Mouse (Mus musculus) intestine, embryonic 15.5 days (tissue): ENCODE results near the gene Nckap1l. TPM values are rescaled to one million over a fixed set of nuclear protein-coding genes. Genes with fewer than 3 reads are reported as not detected.
A peak's percentile ranks its signal among the peaks of the same experiment; 100 is the strongest.

Experiments used
- ATAC-seq: fragments of 200-750 bp; cut with Nextera tagmentation; 2 replicates; pipeline ENCODE4 v1.8.0; 2017; ENCODE audit warnings: moderate TSS enrichment, moderate library complexity
- H3K27ac ChIP-seq: fragments of 300-500 bp; sonication (generic); 2 replicates; pipeline ENCODE4 v1.5.1; 2015; ENCODE audit warnings: mild to moderate bottlenecking, inconsistent platforms
- H3K27me3 ChIP-seq: fragments of 300-500 bp; sonication (generic); replicated peaks from 2 replicates; pipeline ENCODE4 v1.6.1; 2015; ENCODE audit warnings: inconsistent platforms
- H3K36me3 ChIP-seq: fragments of 300-500 bp; sonication (generic); 2 replicates; pipeline ENCODE4 v1.6.1; 2015; ENCODE audit warnings: inconsistent platforms
- H3K4me1 ChIP-seq: fragments of 300-500 bp; sonication (generic); replicated peaks from 2 replicates; pipeline ENCODE4 v1.6.1; 2015; ENCODE audit warnings: inconsistent platforms
- H3K4me2 ChIP-seq: fragments of 300-500 bp; sonication (generic); replicated peaks from 2 replicates; pipeline ENCODE4 v1.6.1; 2015; ENCODE audit warnings: mild to moderate bottlenecking, inconsistent platforms
- H3K4me3 ChIP-seq: fragments of 300-500 bp; sonication (generic); replicated peaks from 2 replicates; pipeline ENCODE4 v1.5.1; 2015; ENCODE audit warnings: inconsistent platforms
- H3K9ac ChIP-seq: fragments of 300-500 bp; sonication (generic); 2 replicates; pipeline ENCODE4 v1.6.1; 2015; ENCODE audit warnings: inconsistent platforms
- H3K9me3 ChIP-seq: fragments of 300-500 bp; sonication (generic); 2 replicates; pipeline ENCODE4 v1.6.1; 2016; ENCODE audit warnings: inconsistent platforms
- WGBS: fragments of 180-500 bp; shearing (Covaris S2); methylation state at CpG from one replicate; pipeline ENCODE4 v1.1.7; 2015; 5-methylcytosine and 5-hydroxymethylcytosine counted together
- polyA plus RNA-seq: library from polyadenylated mRNA; unstranded; fragments of >200 nt; fragmentation: Nextera tagmentation; extraction: Ambion mirVana; gene quantifications from 2 replicates; pipeline ENCODE4 v1.2.1, GENCODE M21; 2015

Gene Nckap1l
- polyA plus RNA-seq, 1 experiment from 2014 or later, result 3.2 TPM

DNA sequence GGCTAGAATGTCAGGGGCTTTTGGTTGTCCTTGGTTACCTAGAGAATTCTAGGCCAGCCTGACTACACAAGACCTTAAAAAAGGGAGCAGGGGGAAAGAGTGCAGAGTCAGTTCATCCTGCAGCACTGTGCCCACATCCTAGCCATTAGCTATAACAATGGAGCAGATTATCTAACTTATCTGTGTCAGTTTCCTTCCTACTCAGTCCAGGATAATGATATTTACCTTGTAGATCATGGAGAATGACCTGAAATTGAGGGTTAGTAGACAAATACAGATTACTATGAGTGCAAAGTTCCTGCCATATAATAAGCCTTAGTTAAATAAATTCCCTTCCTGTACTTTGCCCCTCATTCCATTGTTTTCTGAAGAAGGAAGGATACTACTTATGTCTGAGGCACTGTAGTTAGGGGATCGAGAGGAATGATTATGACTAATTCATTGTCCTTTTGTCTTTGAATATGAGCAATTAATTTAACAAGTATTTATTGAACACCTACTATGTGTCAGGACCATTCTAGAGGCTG is 25.5 kb downstream of the Nckap1l start:
- peak; percentile 92 for ATAC-seq

DNA sequence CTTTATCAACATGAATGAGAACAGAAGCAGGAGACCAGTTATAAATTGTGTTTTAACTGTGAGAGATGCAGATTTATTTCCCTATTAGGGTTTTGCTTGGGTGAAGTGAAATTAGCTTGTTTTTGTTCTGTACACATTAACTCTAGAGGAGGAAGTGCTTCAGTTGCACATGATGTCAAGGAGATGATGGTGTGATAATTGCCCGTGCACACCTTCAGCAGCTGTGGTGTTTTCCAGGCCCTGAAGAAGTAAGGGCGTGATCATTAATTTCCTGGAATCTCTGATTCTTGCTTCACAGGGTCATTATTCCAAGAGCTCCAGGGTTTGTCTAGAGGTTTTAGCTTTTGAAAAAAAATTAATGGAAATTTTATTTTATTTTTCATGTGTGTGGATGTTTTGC is 26.5 kb downstream of the Nckap1l start:
- Histone ChIP-seq H3K4me3 (no peak overlapping the region), H3K27ac (no peak overlapping the region)
- peak; percentile 48; the same call in 1 of the 2 replicates for ATAC-seq

More for the DNA sequence above, 25.5 kb downstream of the Nckap1l start:
- H3K27me3 ChIP-seq, result no peaks in the 10 kb centered on the region
- H3K4me2 ChIP-seq, result no peak overlapping the region
- H3K9ac ChIP-seq, result no peak overlapping the region
- no peaks in the 10 kb centered on the region for H3K9me3 ChIP-seq
- 52% methylated on average over 1 of the region's 1 CpGs for WGBS
- no peak overlapping the region for H3K27ac ChIP-seq
- no peak overlapping the region for H3K4me3 ChIP-seq
- H3K4me1 ChIP-seq, result no peaks in the 10 kb centered on the region
- H3K36me3 ChIP-seq, result no peaks in the 10 kb centered on the region

DNA sequence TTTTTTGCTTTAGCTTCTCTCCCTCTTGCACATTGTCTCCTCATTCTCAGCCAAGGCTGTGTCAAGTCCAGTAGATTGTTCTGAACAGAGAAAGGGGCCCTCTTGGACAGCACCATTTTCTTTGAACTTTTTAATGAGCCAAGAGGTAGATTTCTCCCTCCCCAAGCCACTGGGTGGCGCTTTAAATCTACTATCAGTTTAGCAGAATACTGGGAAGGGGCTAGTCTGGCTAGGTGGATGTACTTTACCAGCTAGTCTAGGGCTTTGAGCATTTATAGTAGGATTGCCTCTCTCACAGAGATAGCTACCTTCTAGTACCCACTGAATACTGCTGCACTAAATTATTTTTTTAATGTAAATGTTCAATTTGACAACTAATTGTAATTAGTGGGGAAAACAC is 28.9 kb downstream of the Nckap1l start:
- no peaks in the 10 kb centered on the region for H3K4me1 ChIP-seq
- no peaks in the 10 kb centered on the region for H3K9me3 ChIP-seq
- no peaks in the 10 kb centered on the region for H3K27me3 ChIP-seq
- 0% methylated on average over 1 of the region's 1 CpGs for WGBS
- no peak overlapping the region for H3K4me3 ChIP-seq
- H3K4me2 ChIP-seq, result no peak overlapping the region
- ATAC-seq, result no peak
- H3K9ac ChIP-seq, result no peak overlapping the region
- no peak overlapping the region for H3K27ac ChIP-seq
- H3K36me3 ChIP-seq, result no peaks in the 10 kb centered on the region

More for the DNA sequence above, 26.5 kb downstream of the Nckap1l start:
- Histone ChIP-seq H3K4me1 (no peaks in the 10 kb centered on the region), H3K27me3 (no peaks in the 10 kb centered on the region), H3K9me3 (no peaks in the 10 kb centered on the region), H3K9ac (no peak overlapping the region), H3K4me2 (no peak overlapping the region), H3K36me3 (no peaks in the 10 kb centered on the region)
- WGBS, result 49% methylated on average over 2 of the region's 2 CpGs

GRCm38 (mm10) chr15:103484490-103484889 is 30.9 kb downstream of the Nckap1l start:
- H3K27me3 ChIP-seq, result no peaks in the 10 kb centered on the region
- H3K4me1 ChIP-seq, result no peaks in the 10 kb centered on the region
- H3K36me3 ChIP-seq, result no peaks in the 10 kb centered on the region
- ATAC-seq, result no peak
- no peak overlapping the region for H3K9ac ChIP-seq
- H3K27ac ChIP-seq, result no peak overlapping the region
- H3K4me3 ChIP-seq, result no peak overlapping the region
- H3K4me2 ChIP-seq, result no peak overlapping the region
- H3K9me3 ChIP-seq, result no peaks in the 10 kb centered on the region
- 48% methylated on average over 2 of the region's 2 CpGs for WGBS

- Histone ChIP-seq H3K4me2 (no peak overlapping the region), H3K4me1 (no peaks in the 10 kb centered on the region), H3K36me3 (no peaks in the 10 kb centered on the region), H3K4me3 (no peak overlapping the region), H3K9me3 (no peaks in the 10 kb centered on the region), H3K27ac (no peak overlapping the region), H3K27me3 (no peaks in the 10 kb centered on the region), H3K9ac (no peak overlapping the region)
- no peak for ATAC-seq
- WGBS, result 49% methylated on average over 3 of the region's 3 CpGs
Measured at GRCm38 (mm10) chr15:103485106-103485505, 31.5 kb downstream of the Nckap1l start.

GRCm38 (mm10) chr15:103486658-103487057 is 33.1 kb downstream of the Nckap1l start:
- Histone ChIP-seq H3K4me1 (no peaks in the 10 kb centered on the region), H3K9me3 (no peaks in the 10 kb centered on the region), H3K4me3 (no peak overlapping the region), H3K36me3 (no peaks in the 10 kb centered on the region), H3K27ac (no peak overlapping the region), H3K4me2 (no peak overlapping the region), H3K9ac (no peak overlapping the region), H3K27me3 (no peaks in the 10 kb centered on the region)
- 79% methylated on average over 1 of the region's 1 CpGs for WGBS
- no peak for ATAC-seq

GRCm38 (mm10) chr15:103488336-103488735 is 34.7 kb downstream of the Nckap1l start:
- Histone ChIP-seq H3K9me3 (no peaks in the 10 kb centered on the region), H3K27ac (no peak overlapping the region), H3K36me3 (no peaks in the 10 kb centered on the region), H3K4me1 (no peaks in the 10 kb centered on the region), H3K4me3 (no peak overlapping the region), H3K27me3 (no peaks in the 10 kb centered on the region), H3K9ac (no peak overlapping the region), H3K4me2 (no peak overlapping the region)
- no peak for ATAC-seq
- 69% methylated on average over 4 of the region's 4 CpGs for WGBS

GRCm38 (mm10) chr15:103496204-103497140 is 42.9 kb downstream of the Nckap1l start:
- WGBS, result 68% methylated on average over 10 of the region's 10 CpGs
- ATAC-seq, result no peak
- Histone ChIP-seq H3K27ac (no peak overlapping the region), H3K9ac (no peak overlapping the region), H3K4me1 (no peaks in the 10 kb centered on the region), H3K4me3 (no peak overlapping the region), H3K27me3 (no peaks in the 10 kb centered on the region), H3K36me3 (no peaks in the 10 kb centered on the region), H3K4me2 (no peak overlapping the region), H3K9me3 (no peaks in the 10 kb centered on the region)

GRCm38 (mm10) chr15:103498157-103498556 is 44.6 kb downstream of the Nckap1l start:
- no peak overlapping the region for H3K9ac ChIP-seq
- no peak overlapping the region for H3K27ac ChIP-seq
- 0 out of 2 replicates have a peak, but pooled peaks cover 2% of the 10 kb centered on the region for H3K27me3 ChIP-seq
- H3K4me3 ChIP-seq, result no peak overlapping the region
- ATAC-seq, result no peak
- H3K4me1 ChIP-seq, result peaks cover 6% of the 10 kb centered on the region; the same call in 1 of the 2 replicates
- no peak overlapping the region for H3K4me2 ChIP-seq
- no peaks in the 10 kb centered on the region for H3K9me3 ChIP-seq
- WGBS, result 35% methylated on average over 3 of the region's 3 CpGs
- no peaks in the 10 kb centered on the region for H3K36me3 ChIP-seq

DNA sequence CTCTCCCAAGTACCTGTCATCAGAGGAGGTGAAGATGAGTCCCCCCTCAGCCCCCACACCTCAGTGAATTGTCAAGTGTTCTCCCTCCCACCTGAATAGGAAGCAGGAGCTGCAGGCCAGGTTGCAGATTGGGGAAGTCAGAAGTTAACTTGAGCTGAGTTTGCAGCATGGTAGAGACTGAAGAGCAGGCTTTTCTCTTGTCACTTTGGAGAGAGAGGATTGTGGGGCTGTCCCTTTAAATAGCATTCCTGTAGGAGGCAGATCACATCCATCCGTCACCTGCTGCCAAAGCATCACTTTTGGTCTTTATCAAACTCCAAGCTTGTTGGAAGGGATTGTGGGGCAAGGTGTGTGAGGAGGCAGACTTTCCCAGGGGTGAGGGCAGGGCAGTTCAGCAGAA is 47.1 kb downstream of the Nckap1l start:
- H3K4me3 ChIP-seq, result no peak overlapping the region
- H3K4me2 ChIP-seq, result no peak overlapping the region
- ATAC-seq, result no peak
- 81% methylated on average over 1 of the region's 1 CpGs for WGBS
- no peaks in the 10 kb centered on the region for H3K9me3 ChIP-seq
- peaks cover 8% of the 10 kb centered on the region; the same call in 1 of the 2 replicates for H3K4me1 ChIP-seq
- H3K27ac ChIP-seq, result no peak overlapping the region
- H3K27me3 ChIP-seq, result peaks cover 14% of the 10 kb centered on the region
- H3K9ac ChIP-seq, result no peak overlapping the region
- no peaks in the 10 kb centered on the region for H3K36me3 ChIP-seq

GRCm38 (mm10) chr15:103501186-103501585 is 47.6 kb downstream of the Nckap1l start:
- WGBS, result 45% methylated on average over 2 of the region's 2 CpGs
- no peak for ATAC-seq
- Histone ChIP-seq H3K4me1 (peaks cover 8% of the 10 kb centered on the region; the same call in 1 of the 2 replicates), H3K27me3 (peaks cover 14% of the 10 kb centered on the region), H3K4me3 (no peak overlapping the region), H3K9ac (no peak overlapping the region), H3K36me3 (no peaks in the 10 kb centered on the region), H3K9me3 (no peaks in the 10 kb centered on the region), H3K27ac (no peak overlapping the region), H3K4me2 (no peak overlapping the region)

DNA sequence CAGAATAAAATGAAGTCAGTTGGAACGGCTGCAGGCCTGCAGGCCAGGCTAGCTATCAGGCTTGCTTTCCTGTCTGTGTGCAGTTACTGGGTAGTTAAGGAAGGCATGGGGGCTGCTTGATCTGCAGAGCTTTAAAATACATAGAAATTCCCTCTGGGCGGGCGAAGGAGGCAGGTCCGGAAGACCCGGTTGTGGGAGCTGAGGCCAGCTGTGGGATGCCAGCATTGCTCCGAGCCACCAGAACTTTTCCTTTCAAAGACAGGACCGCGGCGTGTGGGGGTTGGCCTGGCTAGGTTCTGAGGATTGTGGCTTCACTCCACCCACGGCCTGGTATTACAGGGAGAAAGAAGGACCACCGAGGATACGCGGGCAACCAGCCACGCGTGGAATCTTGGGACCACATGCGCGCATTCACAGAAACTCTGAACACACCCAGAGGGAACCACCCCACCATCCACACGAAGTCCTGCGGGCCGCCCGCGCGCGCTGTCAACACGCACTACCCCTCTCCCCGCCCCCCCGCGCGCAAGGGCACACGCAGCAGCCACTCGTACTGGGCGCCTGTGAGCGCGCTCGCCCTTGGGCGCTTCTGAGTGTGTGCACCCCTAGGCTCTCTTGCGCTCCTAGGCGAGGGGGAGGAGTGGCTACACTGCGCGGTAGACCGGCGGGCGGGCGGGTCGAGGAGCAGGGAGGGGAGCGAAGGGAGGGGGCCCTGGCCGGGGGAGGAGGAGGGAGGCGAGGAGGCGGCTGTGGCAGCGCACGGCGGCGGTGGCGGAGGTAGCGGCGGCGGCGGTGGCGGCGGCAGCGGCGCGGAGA is 49.0 kb downstream of the Nckap1l start, which contains the start of gene Pde1b:
Gene Pde1b, plus strand, starts transcription at position 600 of the 816 bp plus-strand sequence.
- Histone ChIP-seq H3K4me2 (peak within 1 kb of the TSS; percentile 96), H3K27me3 (peaks cover 16% of the 10 kb centered on the region), H3K4me3 (peak within 1 kb of the TSS; percentile 55), H3K9me3 (no peaks in the 10 kb centered on the region), H3K27ac (no peak within 1 kb of the TSS), H3K9ac (peak within 1 kb of the TSS; percentile 51), H3K36me3 (no peaks in the 10 kb centered on the region), H3K4me1 (peaks cover 8% of the 10 kb centered on the region; the same call in 1 of the 2 replicates)
- 2% methylated on average over 36 of the region's 63 CpGs for WGBS
- peak; percentile 94 for ATAC-seq
